Mouse (Mus musculus): Measurements from ENCODE around the gene Dclre1b. TPM values are rescaled to one million over a fixed set of nuclear protein-coding genes. Genes with fewer than 3 reads are reported as not detected.
A peak's percentile ranks its signal among the peaks of the same experiment; 100 is the strongest.

Gene Dclre1b
- polyA plus RNA-seq, 1 experiment from 2014 or later, result 16.3 TPM

GRCm38 (mm10) chr3:103758456-103758855, 50.8 kb downstream of the Dclre1b start:
- no peak for ATAC-seq (ENCODE audit: low FRiP score, low TSS enrichment)
- no peaks in the 10 kb centered on the region for H3K4me1 ChIP-seq (replicated peaks; ENCODE audit: control insufficient read depth, insufficient read depth)
- H3K36me3 ChIP-seq (ENCODE audit: control insufficient read depth, insufficient read depth, low read length), result peaks cover 11% of the 10 kb centered on the region; the same call in 1 of the 2 replicates
- TF ChIP-seq EP300 (optimal IDR thresholded peaks at IDR 0.05) (no peak), CTCF (IDR thresholded peaks at IDR 0.05; ENCODE audit: low read depth) (no peak)
- H3K4me2 ChIP-seq (replicated peaks; ENCODE audit: low read depth), result no peak overlapping the region
- no peaks in the 10 kb centered on the region for H3K9me3 ChIP-seq (ENCODE audit: control insufficient read depth, low read length)
- no peak for DNase-seq (ENCODE audit: low spot score)
- H3K4me3 ChIP-seq (ENCODE audit: low read depth, low read length), result no peak overlapping the region
- WGBS, result 86% methylated on average over 7 of the region's 7 CpGs
- no peaks in the 10 kb centered on the region for H3K27me3 ChIP-seq (ENCODE audit: control insufficient read depth, insufficient read depth, low read length)
- no peak overlapping the region for H3K27ac ChIP-seq (replicated peaks)
- H3K9ac ChIP-seq (ENCODE audit: low read length), result no peak overlapping the region

GRCm38 (mm10) chr3:103756920-103757319, 52.3 kb downstream of the Dclre1b start:
- H3K36me3 ChIP-seq (ENCODE audit: control insufficient read depth, insufficient read depth, low read length), result peaks cover 14% of the 10 kb centered on the region; the same call in 1 of the 2 replicates
- no peaks in the 10 kb centered on the region for H3K9me3 ChIP-seq (ENCODE audit: control insufficient read depth, low read length)
- no peak overlapping the region for H3K4me3 ChIP-seq (ENCODE audit: low read depth, low read length)
- no peak overlapping the region for H3K4me2 ChIP-seq (replicated peaks; ENCODE audit: low read depth)
- H3K9ac ChIP-seq (ENCODE audit: low read length), result no peak overlapping the region
- DNase-seq (ENCODE audit: low spot score), result no peak
- 41% methylated on average over 2 of the region's 2 CpGs for WGBS
- no peaks in the 10 kb centered on the region for H3K27me3 ChIP-seq (ENCODE audit: control insufficient read depth, insufficient read depth, low read length)
- peak; percentile 57 for ATAC-seq (ENCODE audit: low FRiP score, low TSS enrichment)
- H3K27ac ChIP-seq (replicated peaks), result no peak overlapping the region
- TF ChIP-seq CTCF (IDR thresholded peaks at IDR 0.05; ENCODE audit: low read depth), result no peak
- TF ChIP-seq EP300 (optimal IDR thresholded peaks at IDR 0.05), result no peak
- no peaks in the 10 kb centered on the region for H3K4me1 ChIP-seq (replicated peaks; ENCODE audit: control insufficient read depth, insufficient read depth)

GRCm38 (mm10) chr3:103755351-103755750, 53.9 kb downstream of the Dclre1b start:
- no peak for ATAC-seq (ENCODE audit: low FRiP score, low TSS enrichment)
- peaks cover 16% of the 10 kb centered on the region; the same call in 1 of the 2 replicates for H3K36me3 ChIP-seq (ENCODE audit: control insufficient read depth, insufficient read depth, low read length)
- no peak overlapping the region for H3K4me2 ChIP-seq (replicated peaks; ENCODE audit: low read depth)
- H3K4me3 ChIP-seq (ENCODE audit: low read depth, low read length), result no peak overlapping the region
- DNase-seq (ENCODE audit: low spot score), result no peak
- TF ChIP-seq EP300 (optimal IDR thresholded peaks at IDR 0.05), result no peak
- no peak for TF ChIP-seq CTCF (IDR thresholded peaks at IDR 0.05; ENCODE audit: low read depth)
- H3K27me3 ChIP-seq (ENCODE audit: control insufficient read depth, insufficient read depth, low read length), result no peaks in the 10 kb centered on the region
- H3K9me3 ChIP-seq (ENCODE audit: control insufficient read depth, low read length), result no peaks in the 10 kb centered on the region
- H3K27ac ChIP-seq (replicated peaks), result no peak overlapping the region
- no peaks in the 10 kb centered on the region for H3K4me1 ChIP-seq (replicated peaks; ENCODE audit: control insufficient read depth, insufficient read depth)
- no peak overlapping the region for H3K9ac ChIP-seq (ENCODE audit: low read length)
- 62% methylated on average over 3 of the region's 3 CpGs for WGBS

- peaks cover 31% of the 10 kb centered on the region for H3K36me3 ChIP-seq (ENCODE audit: control insufficient read depth, insufficient read depth, low read length)
- TF ChIP-seq EP300 (optimal IDR thresholded peaks at IDR 0.05) (no peak), CTCF (IDR thresholded peaks at IDR 0.05; ENCODE audit: low read depth) (no peak)
These were observed 57.7 kb downstream of the Dclre1b start for GRCm38 (mm10) chr3:103751558-103751957.

More at GRCm38 (mm10) chr3:103751558-103751957, 57.7 kb downstream of the Dclre1b start:
- Histone ChIP-seq H3K27me3 (ENCODE audit: control insufficient read depth, insufficient read depth, low read length) (no peaks in the 10 kb centered on the region), H3K9ac (ENCODE audit: low read length) (no peak overlapping the region), H3K4me2 (replicated peaks; ENCODE audit: low read depth) (no peak overlapping the region), H3K4me3 (ENCODE audit: low read depth, low read length) (no peak overlapping the region), H3K27ac (replicated peaks) (no peak overlapping the region), H3K9me3 (ENCODE audit: control insufficient read depth, low read length) (no peaks in the 10 kb centered on the region), H3K4me1 (replicated peaks; ENCODE audit: control insufficient read depth, insufficient read depth) (no peaks in the 10 kb centered on the region)
- no peak for ATAC-seq (ENCODE audit: low FRiP score, low TSS enrichment)
- no peak for DNase-seq (ENCODE audit: low spot score)
- 80% methylated on average over 2 of the region's 2 CpGs for WGBS

Other genes with a start within 250 kb of the Dclre1b start
- 0.58 and 0.64 TPM in 2 replicates for gene Syt6, start 234.2 kb downstream of the Dclre1b start, polyA plus RNA-seq (2015; fragmentation: Nextera tagmentation; extraction: Ambion mirVana)
- 0.19 and 0.21 TPM in 2 replicates for gene Atg4a-ps, start 163.4 kb downstream of the Dclre1b start, polyA plus RNA-seq (2015; fragmentation: Nextera tagmentation; extraction: Ambion mirVana)
- 18.0 and 19.5 TPM in 2 replicates for gene Olfml3, start 71.4 kb downstream of the Dclre1b start, polyA plus RNA-seq (2015; fragmentation: Nextera tagmentation; extraction: Ambion mirVana)
- not detected in 2 replicates for gene Gm10964, start 70.1 kb downstream of the Dclre1b start, polyA plus RNA-seq (2015; fragmentation: Nextera tagmentation; extraction: Ambion mirVana)
- gene Hipk1, start 17.9 kb downstream of the Dclre1b start, polyA plus RNA-seq (2015; fragmentation: Nextera tagmentation; extraction: Ambion mirVana), result 6.7 and 7.5 TPM in 2 replicates
- gene Ap4b1, start 76 bp upstream of the Dclre1b start, polyA plus RNA-seq (2015; fragmentation: Nextera tagmentation; extraction: Ambion mirVana), result 12.2 TPM in 2 replicates
- gene Gm43064, start 129 bp upstream of the Dclre1b start, polyA plus RNA-seq (2015; fragmentation: Nextera tagmentation; extraction: Ambion mirVana), result 0.30 and 0.61 TPM in 2 replicates
- gene Bcl2l15, start 23.2 kb upstream of the Dclre1b start, polyA plus RNA-seq (2015; fragmentation: Nextera tagmentation; extraction: Ambion mirVana), result 4.4 and 5.2 TPM in 2 replicates
- gene Ptpn22, start 50.4 kb upstream of the Dclre1b start, polyA plus RNA-seq (2015; fragmentation: Nextera tagmentation; extraction: Ambion mirVana), result 0.59 and 0.68 TPM in 2 replicates
- 6.4 and 7.2 TPM in 2 replicates for gene Rsbn1, start 104.7 kb upstream of the Dclre1b start, polyA plus RNA-seq (2015; fragmentation: Nextera tagmentation; extraction: Ambion mirVana)
- gene Phtf1, start 158.7 kb upstream of the Dclre1b start, polyA plus RNA-seq (2015; fragmentation: Nextera tagmentation; extraction: Ambion mirVana), result 10.6 and 11.2 TPM in 2 replicates

Data from stomach, postnatal 0 days (tissue).